Mouse (Mus musculus) lung, adult 2 months (tissue): ENCODE measurements around the gene Cldn2. TPM values are rescaled to one million over a fixed set of nuclear protein-coding genes. Genes with fewer than 3 reads are reported as not detected.
A peak's percentile ranks its signal among the peaks of the same experiment; 100 is the strongest.
"Not testable (repeated sequence)": the region's sequence is repeated elsewhere in the genome, so short reads cannot be mapped to it uniquely, and the experiment has no call there.

ENCODE experiments used
- DNase-seq: peaks from one replicate; pipeline ENCODE4 v3.0.0; 2022
- H3K4me1 ChIP-seq: fragments of 200-500 bp; 2 replicates; pipeline ENCODE4 v1.6.1; 2011; ENCODE audit warnings: low read length; ENCODE audit not compliant: control insufficient read depth, insufficient read depth
- H3K4me3 ChIP-seq: fragments of 200-500 bp; replicated peaks from 2 replicates; pipeline ENCODE3; 2011; ENCODE audit warnings: low read depth, mild to moderate bottlenecking, control low read depth, low read length; ENCODE audit errors: extremely low read depth
- CTCF ChIP-seq: fragments of 200-500 bp; IDR thresholded peaks from 2 replicates; pipeline ENCODE4 v1.5.1; 2011; ENCODE audit warnings: mild to moderate bottlenecking, low read length, control low read depth; ENCODE audit not compliant: insufficient read depth
- POLR2A ChIP-seq: fragments of 200-500 bp; IDR thresholded peaks from 2 replicates; pipeline ENCODE4 v1.6.1; 2011; ENCODE audit warnings: low read depth, mild to moderate bottlenecking, control low read depth, low read length, borderline replicate concordance; ENCODE audit errors: extremely low read depth
- WGBS: fragments of 180-500 bp; shearing (Covaris S2); methylation state at CpG from one replicate; pipeline ENCODE4 v1.1.7; 2018; 5-methylcytosine and 5-hydroxymethylcytosine counted together
- polyA plus RNA-seq: library from polyadenylated mRNA; depleted of rRNA; stranded (reverse); fragments of >200 nt; gene quantifications from 2 replicates; pipeline ENCODE4 v1.2.3, GENCODE M21; 2012; rRNA removed

Cldn2 gene
- polyA plus RNA-seq, result 0.37 and 0.78 TPM in 2 replicates

- Histone ChIP-seq H3K4me3 (no peak within 1 kb of the TSS), H3K4me1 (no peaks in the 10 kb centered on the region; the same call in 1 of the 2 replicates)
- WGBS, result 61% methylated on average over 8 of the region's 8 CpGs
- no peak for DNase-seq
- TF ChIP-seq CTCF (no peak), POLR2A (no peak)
Measured at GRCm38 (mm10) chrX:139800406-139800878, at the start of gene Cldn2. TSS of gene Cldn2 (plus strand) at chrX:139800828.

- DNase-seq, result peak; percentile 14
- no peaks in the 10 kb centered on the region for H3K4me1 ChIP-seq
- 0% methylated on average over 1 of the region's 1 CpGs for WGBS
- no peak overlapping the region for H3K4me3 ChIP-seq
- peak; percentile 69 for TF ChIP-seq CTCF
- TF ChIP-seq POLR2A, result no peak
Measured at GRCm38 (mm10) chrX:139751855-139752254, 48.8 kb upstream of the Cldn2 start.

DNA sequence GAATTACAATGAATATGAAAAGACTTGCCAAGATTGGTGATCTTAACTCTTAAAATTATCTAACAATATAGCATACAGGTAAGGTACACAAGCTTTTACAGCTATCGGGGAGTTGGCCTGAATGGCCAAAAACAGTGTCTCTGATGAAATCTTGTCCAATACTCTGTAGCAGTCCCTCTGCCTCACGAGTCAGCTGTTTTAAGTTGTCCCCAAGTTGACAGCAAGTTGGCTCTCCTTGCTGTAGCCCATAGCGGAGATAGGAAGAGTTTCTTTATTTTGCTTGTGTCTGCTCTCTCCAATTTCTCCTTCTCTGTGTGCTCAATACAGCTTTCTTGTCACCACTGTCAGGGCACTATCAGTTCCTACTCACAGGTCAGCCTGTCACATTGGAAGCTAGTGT is 42.0 kb upstream of the Cldn2 start:
- not testable (repeated sequence) for H3K4me3 ChIP-seq, DNase-seq, H3K4me1 ChIP-seq
- WGBS, result 67% methylated on average over 3 of the region's 3 CpGs

- no peak for DNase-seq
- no peak overlapping the region for H3K4me3 ChIP-seq
- WGBS, result 80% methylated on average over 2 of the region's 2 CpGs
Measured at GRCm38 (mm10) chrX:139762546-139762945, 38.1 kb upstream of the Cldn2 start.

GRCm38 (mm10) chrX:139769975-139770637 is 30.5 kb upstream of the Cldn2 start:
- no peak for DNase-seq
- TF ChIP-seq POLR2A, result no peak
- no peak for TF ChIP-seq CTCF
- WGBS, result 70% methylated on average over 13 of the region's 13 CpGs
- Histone ChIP-seq H3K4me1 (no peaks in the 10 kb centered on the region), H3K4me3 (no peak overlapping the region)

More at GRCm38 (mm10) chrX:139762546-139762945, 38.1 kb upstream of the Cldn2 start:
- H3K4me1 ChIP-seq, result no peaks in the 10 kb centered on the region
- TF ChIP-seq POLR2A, result no peak
- no peak for TF ChIP-seq CTCF

DNA sequence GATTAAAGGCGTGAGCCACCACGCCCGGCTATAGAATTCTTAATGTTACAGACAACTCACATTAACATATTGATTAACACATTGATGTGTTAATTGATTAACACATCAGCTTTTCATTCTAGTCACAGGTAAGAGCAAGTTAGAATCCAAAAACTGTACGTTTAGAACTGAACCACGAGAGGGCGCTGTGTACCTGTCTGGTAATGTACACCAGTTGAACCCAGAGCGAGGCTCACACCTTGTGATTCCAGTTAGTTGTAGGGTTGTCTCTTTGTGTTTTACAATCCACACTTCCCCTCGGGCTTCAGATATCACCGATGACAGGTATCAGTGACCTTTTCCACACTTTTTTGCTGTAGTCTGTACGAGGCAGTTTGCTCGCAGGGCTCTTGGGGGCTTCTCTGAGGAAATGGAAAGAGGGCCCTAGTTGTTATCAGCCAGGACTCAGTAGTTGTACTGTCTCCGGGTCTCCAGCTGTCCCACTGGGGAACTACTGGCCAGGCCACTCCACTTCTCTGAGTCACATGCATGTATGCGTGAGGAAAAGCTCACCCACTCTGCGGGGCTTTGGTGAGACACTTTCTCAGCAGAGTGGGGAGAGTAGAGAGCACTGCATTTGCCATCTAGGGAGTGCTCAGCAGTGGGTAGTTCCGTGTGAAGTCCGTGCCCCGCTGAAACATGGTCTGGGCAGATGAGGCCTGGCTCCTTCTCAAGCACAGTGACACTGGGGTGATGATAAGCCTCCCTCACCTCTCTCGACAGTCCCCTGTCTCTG is 26.1 kb upstream of the Cldn2 start:
- DNase-seq, result peak; percentile 46

GRCm38 (mm10) chrX:139775084-139775612 is 25.5 kb upstream of the Cldn2 start:
- no peak overlapping the region for H3K4me3 ChIP-seq
- no peaks in the 10 kb centered on the region for H3K4me1 ChIP-seq
- DNase-seq, result no peak
- no peak for TF ChIP-seq POLR2A
- no peak for TF ChIP-seq CTCF
- 69% methylated on average over 7 of the region's 7 CpGs for WGBS

More for the DNA sequence above, 26.1 kb upstream of the Cldn2 start:
- TF ChIP-seq POLR2A, result no peak
- peak; percentile 46 for TF ChIP-seq CTCF
- H3K4me3 ChIP-seq, result no peak overlapping the region
- 43% methylated on average over 18 of the region's 18 CpGs for WGBS
- no peaks in the 10 kb centered on the region for H3K4me1 ChIP-seq

- DNase-seq, result no peak
- TF ChIP-seq POLR2A (no peak), CTCF (no peak)
- 0 out of 2 replicates have a peak, but pooled peaks cover 2% of the 10 kb centered on the region for H3K4me1 ChIP-seq
- no peak overlapping the region for H3K4me3 ChIP-seq
- WGBS, result 77% methylated on average over 4 of the region's 4 CpGs
Measured at GRCm38 (mm10) chrX:139777357-139777756, 23.3 kb upstream of the Cldn2 start.

GRCm38 (mm10) chrX:139778886-139779285 is 21.7 kb upstream of the Cldn2 start:
- Histone ChIP-seq H3K4me3 (no peak overlapping the region), H3K4me1 (0 out of 2 replicates have a peak, but pooled peaks cover 2% of the 10 kb centered on the region)
- no peak for DNase-seq
- TF ChIP-seq POLR2A (no peak), CTCF (no peak)
- WGBS, result 83% methylated on average over 1 of the region's 1 CpGs
